Mouse (Mus musculus): Measurements from ENCODE around the gene St7. TPM values are rescaled to one million over a fixed set of nuclear protein-coding genes. Genes with fewer than 3 reads are reported as not detected.

St7 gene
- polyA plus RNA-seq, 2 experiments = 29.7 to 33.0 TPM

DNA sequence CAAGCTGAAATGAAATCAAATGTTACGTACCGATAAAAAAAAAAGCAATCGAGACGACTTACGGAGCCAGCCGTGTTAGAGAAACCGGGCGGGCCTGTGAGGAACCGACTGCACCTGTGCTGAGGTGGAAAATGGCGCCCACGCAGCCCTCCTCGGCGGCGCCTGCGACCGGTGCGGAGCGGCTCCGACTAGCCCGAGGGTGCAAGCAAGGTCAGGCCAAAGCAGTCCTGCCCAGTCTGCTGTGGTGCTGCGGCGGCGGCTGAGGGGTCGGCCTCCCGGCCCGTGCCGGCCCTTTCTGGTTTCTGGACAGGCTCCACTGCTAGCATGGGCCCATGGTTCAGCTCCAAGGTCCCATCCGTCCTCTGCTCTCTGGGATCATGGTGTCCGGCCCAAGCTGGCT lies 147.7 kb downstream of the St7 start:
- Histone ChIP-seq H3K4me2 (replicated peaks; ENCODE audit: low read depth, low read length, severe bottlenecking) (no peak overlapping the region), H3K4me3 (replicated peaks; ENCODE audit: low read length) (no peak overlapping the region), H3K9ac (ENCODE audit: low read depth, low read length, severe bottlenecking) (no peak overlapping the region), H3K36me3 (ENCODE audit: control insufficient read depth, insufficient read depth, low read length) (no peaks in the 10 kb centered on the region; the same call in 1 of the 2 replicates), H3K9me3 (ENCODE audit: control insufficient read depth, low read length) (no peaks in the 10 kb centered on the region), H3K27ac (replicated peaks; ENCODE audit: low read depth, low read length) (no peak overlapping the region), H3K27me3 (ENCODE audit: control insufficient read depth, insufficient read depth, low read length) (no peaks in the 10 kb centered on the region), H3K4me1 (ENCODE audit: control insufficient read depth, insufficient read depth, low read length) (peaks cover 9% of the 10 kb centered on the region; the same call in 1 of the 2 replicates)
- WGBS = 83% methylated on average over 28 of the region's 29 CpGs
- ATAC-seq (ENCODE audit: low FRiP score, low read depth) = no peak
- TF ChIP-seq POLR2A (IDR thresholded peaks at IDR 0.05; ENCODE audit: borderline replicate concordance, extremely low read depth, insufficient read depth, insufficient read length) = no peak
- no peak for DNase-seq (ENCODE audit: low spot score)

DNA sequence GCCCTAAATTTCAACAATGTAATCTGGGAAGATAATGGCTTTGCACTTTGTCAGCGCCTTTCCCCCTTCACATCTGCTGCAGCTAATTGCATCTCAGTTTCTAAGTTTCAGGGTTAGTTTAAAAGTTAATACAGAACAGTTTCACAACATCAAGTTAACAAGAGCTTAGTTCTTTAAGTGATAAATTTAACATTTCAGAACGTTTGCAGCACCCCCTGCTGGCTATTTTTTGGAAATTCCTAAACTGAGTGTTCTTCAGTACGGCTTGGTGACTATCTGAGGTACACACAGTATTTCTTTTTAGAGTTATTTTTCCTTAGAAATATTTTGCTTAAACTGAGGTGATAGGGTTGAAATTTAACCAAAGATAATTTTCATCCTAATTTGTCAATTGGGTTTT lies 150.0 kb downstream of the St7 start:
- peak; percentile 75 for DNase-seq (ENCODE audit: low spot score)
- H3K27ac ChIP-seq (replicated peaks; ENCODE audit: low read depth, low read length) = no peak overlapping the region
- H3K27me3 ChIP-seq (ENCODE audit: control insufficient read depth, insufficient read depth, low read length) = no peaks in the 10 kb centered on the region
- H3K9me3 ChIP-seq (ENCODE audit: control insufficient read depth, low read length) = no peaks in the 10 kb centered on the region
- H3K4me2 ChIP-seq (replicated peaks; ENCODE audit: low read depth, low read length, severe bottlenecking) = no peak overlapping the region
- H3K36me3 ChIP-seq (ENCODE audit: control insufficient read depth, insufficient read depth, low read length) = no peaks in the 10 kb centered on the region; the same call in 1 of the 2 replicates
- 32% methylated on average over 3 of the region's 3 CpGs for WGBS
- H3K4me3 ChIP-seq (replicated peaks; ENCODE audit: low read length) = no peak overlapping the region
- H3K9ac ChIP-seq (ENCODE audit: low read depth, low read length, severe bottlenecking) = no peak overlapping the region
- no peak for ATAC-seq (ENCODE audit: low FRiP score, low read depth)
- TF ChIP-seq POLR2A (IDR thresholded peaks at IDR 0.05; ENCODE audit: borderline replicate concordance, extremely low read depth, insufficient read depth, insufficient read length) = no peak
- H3K4me1 ChIP-seq (ENCODE audit: control insufficient read depth, insufficient read depth, low read length) = peaks cover 2% of the 10 kb centered on the region; the same call in 1 of the 2 replicates

DNA sequence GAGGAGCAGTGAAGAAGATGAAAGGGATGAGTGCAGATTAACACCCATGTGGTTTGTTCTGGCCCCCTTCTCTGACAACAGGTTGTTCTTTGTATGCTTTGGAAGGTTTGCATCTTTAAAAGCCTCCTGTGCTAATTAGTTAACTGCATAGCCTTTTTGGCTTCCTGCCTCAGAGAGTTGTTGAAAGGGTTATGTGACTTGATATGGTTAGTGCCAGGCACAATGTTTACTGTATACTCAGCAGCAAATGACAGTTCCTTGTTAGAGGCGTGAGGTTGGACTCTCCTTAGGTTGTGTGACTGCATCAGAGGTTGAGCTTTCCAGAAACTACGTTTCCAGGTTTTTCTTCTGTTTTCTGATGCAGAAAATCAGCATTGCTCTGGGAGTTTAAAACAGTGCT lies 158.6 kb downstream of the St7 start:
- DNase-seq (ENCODE audit: low spot score) (no peak), ATAC-seq (ENCODE audit: low FRiP score, low read depth) (no peak)
- no peak for TF ChIP-seq POLR2A (IDR thresholded peaks at IDR 0.05; ENCODE audit: borderline replicate concordance, extremely low read depth, insufficient read depth, insufficient read length)
- Histone ChIP-seq H3K36me3 (ENCODE audit: control insufficient read depth, insufficient read depth, low read length) (peaks cover 4% of the 10 kb centered on the region; the same call in 1 of the 2 replicates), H3K9me3 (ENCODE audit: control insufficient read depth, low read length) (no peaks in the 10 kb centered on the region), H3K27ac (replicated peaks; ENCODE audit: low read depth, low read length) (no peak overlapping the region), H3K4me2 (replicated peaks; ENCODE audit: low read depth, low read length, severe bottlenecking) (no peak overlapping the region), H3K4me3 (replicated peaks; ENCODE audit: low read length) (no peak overlapping the region), H3K4me1 (ENCODE audit: control insufficient read depth, insufficient read depth, low read length) (peaks cover 11% of the 10 kb centered on the region), H3K9ac (ENCODE audit: low read depth, low read length, severe bottlenecking) (no peak overlapping the region), H3K27me3 (ENCODE audit: control insufficient read depth, insufficient read depth, low read length) (no peaks in the 10 kb centered on the region)
- 60% methylated on average over 2 of the region's 2 CpGs for WGBS

DNA sequence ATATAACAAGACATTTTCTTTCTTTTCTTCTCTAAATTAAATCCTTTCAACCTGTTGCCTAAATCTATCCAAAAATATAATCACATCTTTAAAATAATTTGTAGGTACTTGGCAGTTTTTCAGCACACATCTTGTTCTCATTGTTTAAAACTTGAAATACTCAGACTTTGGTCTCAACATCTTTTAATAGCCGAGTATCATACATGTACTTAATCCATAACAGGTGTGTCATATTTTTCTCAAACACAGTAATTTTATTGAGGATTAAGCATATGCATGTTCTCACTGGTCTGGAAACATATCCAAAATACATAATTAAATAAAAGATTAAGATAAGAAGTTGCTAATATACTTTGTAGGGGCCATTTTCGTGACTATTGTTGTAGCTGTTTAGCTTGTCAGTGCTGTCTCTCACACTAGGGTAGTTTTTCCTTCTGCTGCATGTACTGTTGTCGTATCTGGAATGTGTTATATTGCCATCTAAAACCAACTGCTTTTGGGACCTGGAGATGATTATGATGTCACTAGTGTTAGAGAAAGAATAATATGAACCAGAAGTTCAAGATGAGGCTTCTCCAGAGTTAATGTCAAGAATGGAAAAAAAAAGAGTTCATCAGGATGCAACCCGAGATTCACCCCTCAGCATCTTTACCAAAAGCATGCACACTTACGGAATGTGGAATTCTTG lies 161.0 kb downstream of the St7 start:
- no peaks in the 10 kb centered on the region for H3K27me3 ChIP-seq (ENCODE audit: control insufficient read depth, insufficient read depth, low read length)
- no peak overlapping the region for H3K4me3 ChIP-seq (replicated peaks; ENCODE audit: low read length)
- DNase-seq (ENCODE audit: low spot score) = peak; percentile 66
- H3K9me3 ChIP-seq (ENCODE audit: control insufficient read depth, low read length) = no peaks in the 10 kb centered on the region
- peaks cover 4% of the 10 kb centered on the region; the same call in 1 of the 2 replicates for H3K36me3 ChIP-seq (ENCODE audit: control insufficient read depth, insufficient read depth, low read length)
- ATAC-seq (ENCODE audit: low FRiP score, low read depth) = peak; percentile 60; the same call in 1 of the 2 replicates
- H3K4me1 ChIP-seq (ENCODE audit: control insufficient read depth, insufficient read depth, low read length) = peaks cover 11% of the 10 kb centered on the region
- 35% methylated on average over 5 of the region's 5 CpGs for WGBS
- H3K4me2 ChIP-seq (replicated peaks; ENCODE audit: low read depth, low read length, severe bottlenecking) = no peak overlapping the region
- no peak overlapping the region for H3K27ac ChIP-seq (replicated peaks; ENCODE audit: low read depth, low read length)
- TF ChIP-seq POLR2A (IDR thresholded peaks at IDR 0.05; ENCODE audit: borderline replicate concordance, extremely low read depth, insufficient read depth, insufficient read length) = no peak
- no peak overlapping the region for H3K9ac ChIP-seq (ENCODE audit: low read depth, low read length, severe bottlenecking)

DNA sequence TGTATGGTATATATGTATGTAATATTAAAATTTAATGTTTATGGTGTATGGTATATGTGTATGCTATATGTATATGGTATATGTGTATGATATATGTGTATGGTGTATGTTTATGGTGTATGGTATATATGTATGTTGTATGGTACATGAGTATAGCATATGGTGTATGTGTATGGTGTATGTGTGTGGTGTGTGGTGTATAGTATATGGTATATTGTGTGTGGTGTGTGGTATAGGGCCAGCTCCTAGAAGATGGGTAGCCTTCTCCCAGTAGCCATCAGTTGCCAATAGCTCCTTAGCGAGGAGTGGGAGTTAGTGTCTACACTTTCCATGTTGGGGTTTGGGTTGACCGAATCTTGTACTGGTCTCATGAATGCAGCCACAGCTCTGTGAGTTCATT lies 162.9 kb downstream of the St7 start:
- no peak for ATAC-seq (ENCODE audit: low FRiP score, low read depth)
- H3K4me3 ChIP-seq (replicated peaks; ENCODE audit: low read length) = no peak overlapping the region
- DNase-seq (ENCODE audit: low spot score) = no peak
- peaks cover 11% of the 10 kb centered on the region for H3K4me1 ChIP-seq (ENCODE audit: control insufficient read depth, insufficient read depth, low read length)
- no peak overlapping the region for H3K9ac ChIP-seq (ENCODE audit: low read depth, low read length, severe bottlenecking)
- H3K27me3 ChIP-seq (ENCODE audit: control insufficient read depth, insufficient read depth, low read length) = no peaks in the 10 kb centered on the region
- H3K9me3 ChIP-seq (ENCODE audit: control insufficient read depth, low read length) = no peaks in the 10 kb centered on the region
- 100% methylated on average over 2 of the region's 2 CpGs for WGBS
- H3K36me3 ChIP-seq (ENCODE audit: control insufficient read depth, insufficient read depth, low read length) = peaks cover 4% of the 10 kb centered on the region; the same call in 1 of the 2 replicates
- no peak overlapping the region for H3K27ac ChIP-seq (replicated peaks; ENCODE audit: low read depth, low read length)
- TF ChIP-seq POLR2A (IDR thresholded peaks at IDR 0.05; ENCODE audit: borderline replicate concordance, extremely low read depth, insufficient read depth, insufficient read length) = no peak
- no peak overlapping the region for H3K4me2 ChIP-seq (replicated peaks; ENCODE audit: low read depth, low read length, severe bottlenecking)

Data from limb, embryonic 14.5 days (tissue).